Mouse (Mus musculus): ENCODE data around the gene Rxfp4.

Gene Rxfp4

GRCm38 (mm10) chr3:88651669-88652618 lies 998 bp downstream of the Rxfp4 start:
- DNase-seq: peak; percentile 43 to 45

- no peak for DNase-seq
Observed at GRCm38 (mm10) chr3:88650713-88651504, 2.0 kb downstream of the Rxfp4 start.

- DNase-seq: no peak
Observed at GRCm38 (mm10) chr3:88649967-88650366, 3.0 kb downstream of the Rxfp4 start.

- DNase-seq: peak; percentile 47 to 52
Observed at GRCm38 (mm10) chr3:88649186-88649585, 3.8 kb downstream of the Rxfp4 start.

- DNase-seq: peak in 1 of 2 experiments; percentile 32
Observed at GRCm38 (mm10) chr3:88648452-88649168, 4.3 kb downstream of the Rxfp4 start.

- DNase-seq: peak; percentile 57 to 63
Observed at GRCm38 (mm10) chr3:88647779-88648413, 5.0 kb downstream of the Rxfp4 start.

GRCm38 (mm10) chr3:88647076-88647475 lies 5.9 kb downstream of the Rxfp4 start:
- DNase-seq: no peak

- no peak for DNase-seq
Observed at GRCm38 (mm10) chr3:88646426-88646995, 6.4 kb downstream of the Rxfp4 start.

GRCm38 (mm10) chr3:88645937-88646336 lies 7.0 kb downstream of the Rxfp4 start:
- no peak for DNase-seq

GRCm38 (mm10) chr3:88643078-88643477 lies 9.9 kb downstream of the Rxfp4 start:
- no peak for DNase-seq

- DNase-seq: peak; percentile 82 to 85
Observed at GRCm38 (mm10) chr3:88640676-88641075, 12.3 kb downstream of the Rxfp4 start.

- no peak for DNase-seq
Observed at GRCm38 (mm10) chr3:88639239-88639638, 13.7 kb downstream of the Rxfp4 start.

- DNase-seq: no peak
Observed at GRCm38 (mm10) chr3:88637134-88637533, 15.8 kb downstream of the Rxfp4 start.

GRCm38 (mm10) chr3:88636555-88636986 lies 16.4 kb downstream of the Rxfp4 start:
- DNase-seq: no peak

- no peak for DNase-seq
Observed at GRCm38 (mm10) chr3:88635506-88636275, 17.3 kb downstream of the Rxfp4 start.

- no peak for DNase-seq
Observed at GRCm38 (mm10) chr3:88633056-88633455, 19.9 kb downstream of the Rxfp4 start.

- peak in 1 of 2 experiments; percentile 24 for DNase-seq
Observed at GRCm38 (mm10) chr3:88631921-88632587, 20.9 kb downstream of the Rxfp4 start.

GRCm38 (mm10) chr3:88630849-88631341 lies 22.0 kb downstream of the Rxfp4 start:
- DNase-seq: no peak

- no peak for DNase-seq
Observed at GRCm38 (mm10) chr3:88630018-88630417, 22.9 kb downstream of the Rxfp4 start.

GRCm38 (mm10) chr3:88629244-88629643 lies 23.7 kb downstream of the Rxfp4 start:
- DNase-seq: no peak

All from B cell, adult 2 months (primary cell).